Mouse (Mus musculus) forebrain, embryonic 12.5 days (tissue): ENCODE data around the gene Ppp1r3g. TPM values are rescaled to one million over a fixed set of nuclear protein-coding genes. Genes with fewer than 3 reads are reported as not detected.

Experiments used
- ATAC-seq: fragments of 200-750 bp; cut with Nextera tagmentation; 2 replicates; pipeline ENCODE4 v1.8.0; 2017; ENCODE audit warnings: moderate TSS enrichment; ENCODE audit not compliant: low FRiP score
- H3K27ac ChIP-seq: fragments of 300-500 bp; sonication (generic); 2 replicates; pipeline ENCODE4 v1.5.1; 2016; ENCODE audit warnings: mild to moderate bottlenecking
- H3K27me3 ChIP-seq: fragments of 300-500 bp; sonication (generic); 2 replicates; pipeline ENCODE4 v1.6.1; 2016; ENCODE audit warnings: mild to moderate bottlenecking
- H3K36me3 ChIP-seq: fragments of 300-500 bp; sonication (generic); replicated peaks from 2 replicates; pipeline ENCODE4 v1.6.1; 2016; ENCODE audit warnings: mild to moderate bottlenecking
- H3K4me1 ChIP-seq: fragments of 300-500 bp; sonication (generic); 2 replicates; pipeline ENCODE4 v1.6.1; 2016
- H3K4me2 ChIP-seq: fragments of 300-500 bp; sonication (generic); 2 replicates; pipeline ENCODE4 v1.6.1; 2016; ENCODE audit warnings: mild to moderate bottlenecking, moderate library complexity
- H3K4me3 ChIP-seq: fragments of 300-500 bp; sonication (generic); replicated peaks from 2 replicates; pipeline ENCODE4 v1.5.1; 2016; ENCODE audit warnings: mild to moderate bottlenecking
- H3K9ac ChIP-seq: fragments of 300-500 bp; sonication (generic); 2 replicates; pipeline ENCODE4 v1.6.1; 2016; ENCODE audit warnings: mild to moderate bottlenecking
- H3K9me3 ChIP-seq: fragments of 300-500 bp; sonication (generic); 2 replicates; pipeline ENCODE4 v1.6.1; 2016
- WGBS: fragments of 180-500 bp; shearing (Covaris S2); methylation state at CpG from one replicate; pipeline ENCODE4 v1.1.7; 2016; 5-methylcytosine and 5-hydroxymethylcytosine counted together
- polyA plus RNA-seq: library from polyadenylated mRNA; unstranded; fragments of >200 nt; fragmentation: Nextera tagmentation; extraction: Ambion mirVana; gene quantifications from 2 replicates; pipeline ENCODE4 v1.2.1, GENCODE M21; 2016

Ppp1r3g gene
- 2.0 and 2.3 TPM in 2 replicates for polyA plus RNA-seq

GRCm38 (mm10) chr13:35958539-35958938 is at the start of gene Ppp1r3g:
Ppp1r3g (plus strand) TSS chr13:35958839.
- WGBS = 90% methylated on average over 1 of the region's 1 CpGs
- H3K4me2 ChIP-seq = no peak within 1 kb of the TSS

GRCm38 (mm10) chr13:35911476-35911875 is 47.2 kb upstream of the Ppp1r3g start:
- Histone ChIP-seq H3K27me3 (no peaks in the 10 kb centered on the region), H3K9ac (no peak overlapping the region), H3K36me3 (no peaks in the 10 kb centered on the region), H3K4me1 (peaks cover 1% of the 10 kb centered on the region; the same call in 1 of the 2 replicates), H3K4me3 (no peak overlapping the region), H3K9me3 (no peaks in the 10 kb centered on the region), H3K4me2 (no peak overlapping the region), H3K27ac (no peak overlapping the region)
- WGBS = 85% methylated on average over 1 of the region's 1 CpGs
- ATAC-seq = no peak

More at GRCm38 (mm10) chr13:35958539-35958938, at the start of gene Ppp1r3g:
- no peak for ATAC-seq
- Histone ChIP-seq H3K9me3 (no peaks in the 10 kb centered on the region; the same call in 1 of the 2 replicates), H3K27me3 (no peaks in the 10 kb centered on the region), H3K4me1 (no peaks in the 10 kb centered on the region), H3K9ac (no peak within 1 kb of the TSS), H3K4me3 (no peak within 1 kb of the TSS), H3K36me3 (no peaks in the 10 kb centered on the region), H3K27ac (no peak within 1 kb of the TSS)

GRCm38 (mm10) chr13:35937991-35938390 is 20.6 kb upstream of the Ppp1r3g start:
- no peak overlapping the region for H3K4me3 ChIP-seq
- H3K4me2 ChIP-seq = no peak overlapping the region
- H3K36me3 ChIP-seq = no peaks in the 10 kb centered on the region
- H3K4me1 ChIP-seq = no peaks in the 10 kb centered on the region
- WGBS = 93% methylated on average over 2 of the region's 2 CpGs
- no peak for ATAC-seq
- no peaks in the 10 kb centered on the region for H3K27me3 ChIP-seq
- H3K27ac ChIP-seq = no peak overlapping the region
- H3K9me3 ChIP-seq = peaks cover 6% of the 10 kb centered on the region; the same call in 1 of the 2 replicates
- H3K9ac ChIP-seq = no peak overlapping the region

DNA sequence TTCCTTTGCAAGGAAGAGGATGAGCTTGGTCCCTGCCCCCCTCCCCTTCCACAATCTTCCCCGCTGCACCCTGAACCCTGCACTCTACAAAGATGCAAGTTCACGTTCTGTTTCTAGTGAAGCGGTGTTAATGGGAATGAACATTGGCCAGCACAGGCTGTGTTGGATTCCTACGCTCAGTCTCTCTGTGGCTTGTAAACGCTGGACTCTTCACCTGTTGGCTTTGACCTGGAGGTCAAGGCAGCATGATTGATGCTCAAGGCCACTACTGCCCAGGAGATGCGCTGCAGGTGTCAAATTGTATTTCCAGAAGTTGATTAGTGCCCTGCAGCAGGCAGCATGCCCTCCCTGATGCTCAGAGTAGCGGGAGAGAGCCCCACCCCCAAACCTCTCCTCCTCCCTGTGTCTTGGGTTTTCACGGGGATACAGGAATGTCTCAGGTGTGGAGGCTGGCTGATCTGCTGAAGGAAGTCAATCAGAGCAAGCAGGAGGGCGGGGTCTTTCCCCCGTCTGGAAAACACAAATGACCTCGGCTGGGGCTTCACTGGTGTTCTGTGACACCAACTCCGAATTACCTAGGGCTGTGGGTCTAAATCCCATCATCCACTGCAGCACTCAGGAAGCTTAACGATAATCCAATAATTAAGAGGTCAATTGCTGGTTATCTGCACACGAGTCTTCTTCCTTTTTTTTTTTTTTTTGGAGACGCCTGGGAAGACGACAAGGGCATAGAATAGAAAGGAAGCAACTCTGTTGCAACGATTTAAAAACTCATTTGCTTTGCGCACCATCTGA is 18.6 kb upstream of the Ppp1r3g start:
- no peaks in the 10 kb centered on the region for H3K27me3 ChIP-seq
- H3K9ac ChIP-seq = no peak overlapping the region
- H3K4me2 ChIP-seq = no peak overlapping the region
- no peak for ATAC-seq
- H3K4me3 ChIP-seq = no peak overlapping the region
- no peak overlapping the region for H3K27ac ChIP-seq
- 0 out of 2 replicates have a peak, but pooled peaks cover under 1% of the 10 kb centered on the region for H3K9me3 ChIP-seq
- H3K36me3 ChIP-seq = no peaks in the 10 kb centered on the region
- no peaks in the 10 kb centered on the region for H3K4me1 ChIP-seq
- 77% methylated on average over 18 of the region's 18 CpGs for WGBS

DNA sequence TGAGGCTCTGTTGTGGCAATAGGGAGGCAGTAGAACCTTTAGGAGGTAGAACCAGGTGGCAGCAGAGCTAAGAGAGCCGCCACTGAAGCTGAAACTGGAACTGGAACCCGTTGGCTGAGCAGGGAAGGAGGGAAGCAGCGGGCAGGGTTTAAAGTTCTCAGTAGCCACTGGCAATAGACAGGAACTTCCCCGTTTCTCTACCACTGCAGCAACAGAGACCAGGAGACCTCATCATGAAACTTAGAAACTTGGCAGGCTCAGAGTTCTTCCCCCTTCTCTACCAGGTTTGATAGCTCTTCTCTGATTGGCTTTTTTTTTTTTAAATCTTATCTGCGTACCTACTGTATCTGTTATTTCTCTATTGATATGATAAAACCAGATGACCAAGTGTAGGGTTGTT is 17.7 kb upstream of the Ppp1r3g start:
- Histone ChIP-seq H3K36me3 (no peaks in the 10 kb centered on the region), H3K27ac (no peak overlapping the region)
- 81% methylated on average over 5 of the region's 5 CpGs for WGBS

DNA sequence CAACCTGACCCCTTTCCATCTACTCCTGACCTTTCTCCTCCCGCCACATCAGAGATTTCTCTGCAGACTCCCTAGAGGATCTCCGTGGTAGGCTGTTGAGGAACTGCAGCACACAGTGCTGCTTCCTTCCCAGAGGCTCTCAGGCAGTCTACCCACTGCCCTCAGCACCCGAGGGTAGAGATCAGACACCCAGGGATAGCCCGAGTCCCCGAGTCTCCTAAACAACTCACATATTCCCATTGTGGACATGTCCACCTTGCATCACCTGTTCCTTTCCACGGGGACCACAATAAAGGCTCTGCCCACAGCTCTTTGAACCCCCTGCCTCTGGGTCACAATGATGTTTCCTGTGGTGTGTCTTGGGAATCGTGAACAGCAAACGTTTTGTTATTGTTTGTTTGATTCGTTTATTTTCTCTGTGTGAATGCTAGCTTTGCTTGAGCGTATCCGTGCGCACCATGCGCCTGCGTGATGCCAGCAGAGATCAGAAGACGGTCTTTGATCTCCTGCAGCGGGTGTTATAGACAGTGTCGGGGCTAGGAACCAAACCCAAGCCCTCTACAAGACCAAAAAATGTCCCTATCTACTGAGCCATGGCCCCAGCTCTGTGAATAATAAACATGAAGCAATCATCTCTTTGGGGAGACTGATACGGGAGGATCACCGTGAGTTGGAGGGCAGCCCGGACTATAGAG is 11.8 kb upstream of the Ppp1r3g start:
- Histone ChIP-seq H3K4me3 (no peak overlapping the region), H3K27me3 (0 out of 2 replicates have a peak, but pooled peaks cover 3% of the 10 kb centered on the region), H3K4me1 (no peaks in the 10 kb centered on the region), H3K9ac (no peak overlapping the region), H3K4me2 (no peak overlapping the region), H3K36me3 (no peaks in the 10 kb centered on the region), H3K9me3 (no peaks in the 10 kb centered on the region), H3K27ac (no peak overlapping the region)
- no peak for ATAC-seq
- 76% methylated on average over 20 of the region's 20 CpGs for WGBS

More for the DNA sequence above, 17.7 kb upstream of the Ppp1r3g start:
- H3K4me3 ChIP-seq = no peak overlapping the region
- no peaks in the 10 kb centered on the region for H3K9me3 ChIP-seq
- H3K4me2 ChIP-seq = no peak overlapping the region
- no peaks in the 10 kb centered on the region for H3K27me3 ChIP-seq
- ATAC-seq = no peak
- no peak overlapping the region for H3K9ac ChIP-seq
- no peaks in the 10 kb centered on the region for H3K4me1 ChIP-seq

GRCm38 (mm10) chr13:35947354-35948000 is 11.2 kb upstream of the Ppp1r3g start:
- WGBS = 26% methylated on average over 14 of the region's 14 CpGs
- Histone ChIP-seq H3K9ac (no peak overlapping the region), H3K4me1 (no peaks in the 10 kb centered on the region), H3K36me3 (no peaks in the 10 kb centered on the region), H3K4me3 (no peak overlapping the region), H3K4me2 (no peak overlapping the region), H3K27me3 (0 out of 2 replicates have a peak, but pooled peaks cover 3% of the 10 kb centered on the region), H3K9me3 (no peaks in the 10 kb centered on the region), H3K27ac (no peak overlapping the region)
- ATAC-seq = 0 out of 2 replicates have a peak, but pooled peaks have one; percentile 36

DNA sequence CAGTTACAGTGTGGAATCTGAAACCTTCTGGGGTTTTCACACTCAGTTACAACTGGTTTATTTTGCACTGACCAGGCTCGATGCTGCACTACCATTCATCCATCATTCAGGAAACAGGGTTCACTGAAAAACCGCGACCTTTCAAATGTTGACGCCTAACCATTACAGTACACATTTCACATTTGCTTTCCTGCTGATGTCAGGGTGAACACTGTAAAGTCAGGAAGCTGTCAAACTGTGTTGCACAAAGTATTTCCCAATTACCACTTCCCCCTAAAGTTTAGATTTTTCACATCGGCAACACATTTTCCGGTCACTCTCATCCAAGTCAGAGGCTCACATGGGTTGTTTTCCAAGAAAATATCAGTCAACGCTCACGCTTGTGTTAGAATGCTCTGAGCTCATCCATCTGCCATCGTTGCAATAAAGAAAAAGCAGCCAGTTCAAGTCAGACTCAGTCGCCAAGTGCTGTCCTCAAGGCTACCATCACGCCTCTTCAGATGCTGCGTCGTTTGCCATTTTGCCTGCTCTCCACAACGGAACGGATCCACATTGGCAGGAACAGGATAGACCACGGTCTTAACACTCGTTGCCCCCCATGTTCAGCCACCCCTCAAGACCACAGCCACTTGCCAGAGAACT is 8.7 kb upstream of the Ppp1r3g start:
- ATAC-seq = no peak

DNA sequence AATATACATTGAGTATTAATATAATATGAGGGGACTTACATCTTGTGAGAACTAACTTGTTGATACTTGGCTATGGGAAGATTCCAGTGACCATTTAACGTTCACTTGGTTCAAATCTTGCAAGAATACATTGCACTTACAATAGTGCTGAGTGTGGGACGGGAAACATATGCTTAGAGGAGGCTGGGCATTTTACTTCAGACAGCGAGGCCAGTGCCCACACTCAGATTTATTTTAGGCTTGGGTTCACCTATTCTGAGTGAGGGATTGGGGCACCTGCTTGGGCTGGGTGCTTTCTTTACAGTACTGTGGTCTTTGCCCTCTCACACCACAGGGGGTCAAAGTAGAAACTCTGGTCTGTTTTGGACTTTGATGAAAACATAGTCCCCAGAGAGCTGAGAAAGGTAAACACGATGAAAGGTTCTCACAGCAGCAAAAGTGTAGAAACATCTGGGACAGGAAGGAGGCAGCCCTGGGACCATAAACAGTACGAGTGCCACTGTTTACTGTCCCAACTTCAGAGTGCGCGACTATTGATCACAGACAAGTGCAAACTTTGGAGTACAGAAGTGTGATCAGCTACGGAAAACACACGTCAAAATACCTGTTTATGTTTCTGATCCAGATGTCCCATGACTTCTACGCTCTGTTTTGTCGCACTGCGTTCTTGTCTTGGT is 890 bp downstream of the Ppp1r3g start:
- Histone ChIP-seq H3K36me3 (no peaks in the 10 kb centered on the region), H3K27me3 (no peaks in the 10 kb centered on the region), H3K9me3 (no peaks in the 10 kb centered on the region), H3K9ac (no peak overlapping the region), H3K4me1 (no peaks in the 10 kb centered on the region), H3K4me2 (no peak overlapping the region), H3K4me3 (no peak overlapping the region), H3K27ac (no peak overlapping the region)
- no peak for ATAC-seq
- 86% methylated on average over 12 of the region's 12 CpGs for WGBS

More for the DNA sequence above, 8.7 kb upstream of the Ppp1r3g start:
- no peaks in the 10 kb centered on the region for H3K4me1 ChIP-seq
- no peaks in the 10 kb centered on the region; the same call in 1 of the 2 replicates for H3K9me3 ChIP-seq
- WGBS = 94% methylated on average over 17 of the region's 17 CpGs
- no peak overlapping the region for H3K4me2 ChIP-seq
- H3K9ac ChIP-seq = no peak overlapping the region
- H3K27me3 ChIP-seq = 0 out of 2 replicates have a peak, but pooled peaks cover 3% of the 10 kb centered on the region
- no peaks in the 10 kb centered on the region for H3K36me3 ChIP-seq
- no peak overlapping the region for H3K27ac ChIP-seq
- H3K4me3 ChIP-seq = no peak overlapping the region

GRCm38 (mm10) chr13:35963583-35963982 is 4.9 kb downstream of the Ppp1r3g start:
- Histone ChIP-seq H3K9ac (no peak overlapping the region), H3K9me3 (no peaks in the 10 kb centered on the region), H3K4me3 (no peak overlapping the region), H3K27me3 (peaks cover 17% of the 10 kb centered on the region), H3K27ac (no peak overlapping the region), H3K4me2 (no peak overlapping the region), H3K36me3 (no peaks in the 10 kb centered on the region), H3K4me1 (peaks cover 8% of the 10 kb centered on the region)
- no peak for ATAC-seq
- whole genome bisulfite sequencing = 89% methylated on average over 4 of the region's 4 CpGs

DNA sequence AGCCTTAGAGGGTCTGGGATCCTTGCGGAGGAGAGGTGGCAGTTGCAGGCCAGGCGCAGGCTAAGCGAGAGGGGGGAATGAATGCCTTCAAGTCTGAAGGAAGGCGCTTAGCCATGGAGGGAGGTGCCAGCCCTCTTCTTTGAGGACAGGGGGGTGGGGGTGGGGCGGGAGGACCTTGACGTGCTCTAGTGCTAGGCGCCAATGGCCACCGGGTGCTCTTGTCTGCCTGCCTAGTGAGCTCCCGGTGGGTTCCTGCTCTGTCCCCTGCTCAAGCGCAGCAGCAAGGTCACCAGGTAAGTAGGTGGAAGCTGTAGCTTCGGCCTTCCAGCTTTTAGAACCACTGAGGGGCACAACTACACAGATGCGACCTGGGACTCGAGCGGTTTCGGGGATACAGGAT is 9.1 kb downstream of the Ppp1r3g start:
- Histone ChIP-seq H3K9me3 (no peaks in the 10 kb centered on the region), H3K4me1 (peaks cover 16% of the 10 kb centered on the region), H3K27ac (no peak overlapping the region), H3K36me3 (no peaks in the 10 kb centered on the region), H3K4me3 (peak overlapping the region; percentile 63), H3K9ac (peak overlapping the region; percentile 67), H3K4me2 (peak overlapping the region; percentile 100), H3K27me3 (peaks cover 34% of the 10 kb centered on the region)
- ATAC-seq = peak; percentile 16; the same call in 1 of the 2 replicates
- whole genome bisulfite sequencing = 2% methylated on average over 13 of the region's 15 CpGs
